Mouse (Mus musculus) liver, embryonic 13.5 days (tissue): ENCODE data around the gene Bag6. TPM values are rescaled to one million over a fixed set of nuclear protein-coding genes. Genes with fewer than 3 reads are reported as not detected.

Experiments
- ATAC-seq: fragments of 200-750 bp; cut with Nextera tagmentation; 2 replicates; pipeline ENCODE4 v1.8.0; 2017; ENCODE audit warnings: low read depth, mild to moderate bottlenecking, moderate number of reproducible peaks, moderate library complexity
- DNase-seq: peaks from one replicate; pipeline ENCODE4 v3.0.0; 2022
- H3K27ac ChIP-seq: fragments of 300-500 bp; sonication (generic); 2 replicates; pipeline ENCODE4 v1.5.1; 2015; ENCODE audit warnings: moderate library complexity, mild to moderate bottlenecking, inconsistent platforms
- H3K27me3 ChIP-seq: fragments of 300-500 bp; sonication (generic); 2 replicates; pipeline ENCODE4 v1.6.1; 2015; ENCODE audit warnings: mild to moderate bottlenecking, inconsistent platforms
- H3K36me3 ChIP-seq: fragments of 300-500 bp; sonication (generic); 2 replicates; pipeline ENCODE4 v1.6.1; 2015; ENCODE audit warnings: mild to moderate bottlenecking, inconsistent platforms
- H3K4me1 ChIP-seq: fragments of 300-500 bp; sonication (generic); replicated peaks from 2 replicates; pipeline ENCODE4 v1.6.1; 2015; ENCODE audit warnings: inconsistent platforms
- H3K4me2 ChIP-seq: fragments of 300-500 bp; sonication (generic); 2 replicates; pipeline ENCODE4 v1.6.1; 2015; ENCODE audit warnings: inconsistent platforms, mild to moderate bottlenecking, moderate library complexity
- H3K4me3 ChIP-seq: fragments of 300-500 bp; sonication (generic); replicated peaks from 2 replicates; pipeline ENCODE4 v1.5.1; 2015; ENCODE audit warnings: mild to moderate bottlenecking, inconsistent platforms
- H3K9ac ChIP-seq: fragments of 300-500 bp; sonication (generic); 2 replicates; pipeline ENCODE4 v1.6.1; 2015; ENCODE audit warnings: mild to moderate bottlenecking, inconsistent platforms
- H3K9me3 ChIP-seq: fragments of 300-500 bp; sonication (generic); replicated peaks from 2 replicates; pipeline ENCODE4 v1.6.1; 2016; ENCODE audit warnings: inconsistent platforms
- WGBS: fragments of 180-500 bp; shearing (Covaris S2); methylation state at CpG from one replicate; pipeline ENCODE4 v1.1.7; 2015; ENCODE audit not compliant: insufficient replicate concordance; 5-methylcytosine and 5-hydroxymethylcytosine counted together
- microRNA-seq: library from miRNA; unstranded; fragments of <30 nt; microRNA quantifications from one replicate; pipeline ENCODE4, GENCODE M21; 2016
- polyA plus RNA-seq: library from polyadenylated mRNA; unstranded; fragments of >200 nt; fragmentation: Nextera tagmentation; extraction: Ambion mirVana; gene quantifications from 2 replicates; pipeline ENCODE4 v1.2.1, GENCODE M21; 2015

The Bag6 gene
- polyA plus RNA-seq, 1 experiment from 2014 or later = 22.4 TPM

DNA sequence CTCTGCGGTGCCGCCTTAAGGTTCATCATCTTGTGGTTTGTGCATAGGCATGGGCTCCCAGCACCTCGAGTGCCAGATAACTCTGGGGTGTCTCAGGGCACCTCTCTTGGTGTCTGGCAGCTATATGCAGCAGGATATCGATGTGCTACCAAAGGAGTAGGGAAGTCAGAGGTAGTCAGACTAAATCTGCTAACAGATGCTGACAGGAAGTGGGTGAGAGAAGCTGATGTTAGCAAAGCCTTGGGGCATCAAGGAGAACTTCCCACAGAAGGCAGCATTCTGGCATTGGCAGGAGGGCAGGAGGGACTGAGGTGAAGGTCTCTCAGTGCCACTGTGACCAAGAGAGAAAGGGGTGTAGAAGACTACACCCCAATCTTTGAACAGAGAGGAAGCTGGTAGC, 55.1 kb downstream of the Bag6 start:
- Histone ChIP-seq H3K4me1 (peaks cover 44% of the 10 kb centered on the region), H3K9ac (no peak overlapping the region), H3K9me3 (no peaks in the 10 kb centered on the region), H3K36me3 (no peaks in the 10 kb centered on the region), H3K27ac (peak overlapping the region; percentile 76; the same call in 1 of the 2 replicates), H3K4me3 (no peak overlapping the region), H3K27me3 (peaks cover 14% of the 10 kb centered on the region), H3K4me2 (0 out of 2 replicates have a peak overlapping the region, but pooled peaks have one; percentile 28)
- DNase-seq (no peak), ATAC-seq (no peak)
- 11% methylated on average over 4 of the region's 4 CpGs for WGBS

- Histone ChIP-seq H3K4me1 (peaks cover 46% of the 10 kb centered on the region), H3K27ac (no peak overlapping the region), H3K4me3 (no peak overlapping the region), H3K9ac (no peak overlapping the region), H3K4me2 (no peak overlapping the region), H3K36me3 (no peaks in the 10 kb centered on the region), H3K27me3 (peaks cover 31% of the 10 kb centered on the region), H3K9me3 (no peaks in the 10 kb centered on the region)
- 53% methylated on average over 2 of the region's 2 CpGs for WGBS
- DNase-seq (no peak), ATAC-seq (no peak)
Measured at GRCm38 (mm10) chr17:35191723-35192122, 56.7 kb downstream of the Bag6 start.

GRCm38 (mm10) chr17:35192924-35193323, 57.9 kb downstream of the Bag6 start:
- WGBS = 49% methylated on average over 5 of the region's 5 CpGs
- ATAC-seq = no peak
- Histone ChIP-seq H3K4me2 (no peak overlapping the region), H3K27ac (0 out of 2 replicates have a peak overlapping the region, but pooled peaks have one; percentile 0), H3K27me3 (peaks cover 35% of the 10 kb centered on the region), H3K4me1 (peaks cover 45% of the 10 kb centered on the region), H3K4me3 (no peak overlapping the region), H3K9me3 (no peaks in the 10 kb centered on the region), H3K9ac (no peak overlapping the region), H3K36me3 (no peaks in the 10 kb centered on the region)
- DNase-seq = no peak

DNA sequence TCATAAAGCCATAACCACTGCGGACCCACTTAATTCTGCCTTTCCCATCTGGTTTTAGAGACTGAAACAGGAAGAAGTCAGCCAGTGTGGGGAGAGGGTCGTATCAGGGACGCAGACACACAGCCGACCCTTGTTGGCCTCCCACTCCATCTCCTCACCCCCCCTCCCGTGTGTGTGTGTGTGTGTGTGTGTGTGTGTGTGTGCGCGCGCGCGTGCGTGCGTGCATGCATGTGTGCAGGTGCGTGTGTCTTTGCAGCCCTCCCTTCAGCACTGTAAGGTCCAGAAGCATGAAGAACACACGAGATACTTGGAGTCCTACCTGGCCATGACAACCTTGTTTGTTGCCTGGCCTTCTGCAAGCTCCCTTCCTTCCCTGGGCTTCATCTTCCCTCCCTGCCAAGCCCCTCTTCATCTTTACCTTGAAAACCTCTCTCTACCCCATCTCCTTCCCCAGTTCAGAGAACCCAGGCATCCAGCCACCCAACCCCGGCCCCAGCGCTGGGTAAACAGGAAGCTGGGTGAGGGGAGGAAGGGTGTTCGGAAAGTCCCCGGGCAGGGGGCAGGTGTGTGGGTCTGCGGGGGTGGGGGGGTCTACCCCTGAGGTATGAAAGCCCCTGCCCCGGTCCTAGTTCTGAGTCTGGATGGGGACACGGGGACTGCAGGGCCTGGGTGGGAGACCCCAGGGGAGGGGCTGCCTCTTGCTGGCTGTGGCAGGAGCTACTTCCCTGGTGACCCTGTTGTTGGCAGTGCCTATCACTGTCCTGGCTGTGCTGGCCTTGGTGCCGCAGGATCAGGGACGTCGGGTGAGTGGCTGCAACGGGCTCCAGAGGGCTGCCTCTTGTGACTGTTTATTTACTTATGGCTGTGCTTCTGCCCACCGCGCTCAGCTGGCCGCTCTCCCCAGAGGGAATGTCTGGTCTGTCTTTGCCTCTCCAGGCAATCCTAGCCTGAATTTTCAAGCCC, 59.2 kb downstream of the Bag6 start, which contains the start of gene Ltb:
Ltb (plus strand) TSS at position 559 of the 963 bp plus-strand sequence.
- DNase-seq (no peak), ATAC-seq (0 out of 2 replicates have a peak, but pooled peaks have one; percentile 10)
- Histone ChIP-seq H3K9me3 (no peaks in the 10 kb centered on the region), H3K27me3 (peaks cover 42% of the 10 kb centered on the region), H3K4me1 (peaks cover 42% of the 10 kb centered on the region), H3K9ac (peak within 1 kb of the TSS; percentile 62), H3K27ac (no peak within 1 kb of the TSS), H3K4me2 (peak within 1 kb of the TSS; percentile 80), H3K4me3 (peak within 1 kb of the TSS; percentile 57), H3K36me3 (no peaks in the 10 kb centered on the region)
- 50% methylated on average over 28 of the region's 28 CpGs for WGBS

DNA sequence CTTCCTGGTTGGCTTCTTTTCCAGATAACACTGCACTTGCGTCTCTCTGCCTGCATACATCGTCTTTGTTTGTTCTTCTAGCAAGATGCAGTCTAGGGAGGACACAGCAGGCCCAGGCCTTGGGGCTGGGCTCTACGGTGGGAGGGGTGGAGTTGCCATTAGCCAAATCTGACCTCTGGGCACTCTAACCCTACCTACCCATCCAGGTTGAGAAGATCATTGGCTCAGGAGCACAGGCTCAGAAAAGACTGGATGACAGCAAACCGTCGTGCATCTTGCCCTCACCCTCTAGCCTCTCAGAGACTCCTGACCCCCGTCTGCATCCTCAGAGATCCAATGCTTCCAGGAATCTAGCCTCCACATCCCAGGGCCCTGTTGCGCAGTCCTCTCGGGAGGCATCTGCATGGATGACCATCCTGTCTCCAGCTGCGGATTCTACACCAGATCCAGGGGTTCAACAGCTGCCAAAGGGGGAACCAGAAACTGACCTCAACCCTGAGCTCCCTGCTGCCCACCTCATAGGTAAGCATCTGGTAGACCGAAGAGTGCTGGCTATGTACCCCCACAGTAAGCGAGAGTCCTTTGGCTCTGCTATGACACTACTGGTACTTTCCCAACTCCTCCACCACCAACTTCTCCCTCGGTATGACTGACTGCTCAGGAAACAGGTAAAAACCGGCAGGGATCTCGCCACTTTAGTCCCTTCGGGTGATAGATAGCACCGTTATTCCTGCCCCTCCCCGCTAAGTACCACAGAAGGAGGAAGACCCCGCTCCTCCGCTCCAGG, 60.1 kb downstream of the Bag6 start:
- Histone ChIP-seq H3K4me2 (peak overlapping the region; percentile 80), H3K36me3 (no peaks in the 10 kb centered on the region), H3K4me3 (peak overlapping the region; percentile 57), H3K27me3 (peaks cover 51% of the 10 kb centered on the region), H3K9ac (peak overlapping the region; percentile 62), H3K4me1 (peaks cover 34% of the 10 kb centered on the region), H3K27ac (no peak overlapping the region), H3K9me3 (no peaks in the 10 kb centered on the region)
- no peak for DNase-seq
- WGBS = 35% methylated on average over 19 of the region's 19 CpGs
- 0 out of 2 replicates have a peak, but pooled peaks have one; percentile 17 for ATAC-seq

DNA sequence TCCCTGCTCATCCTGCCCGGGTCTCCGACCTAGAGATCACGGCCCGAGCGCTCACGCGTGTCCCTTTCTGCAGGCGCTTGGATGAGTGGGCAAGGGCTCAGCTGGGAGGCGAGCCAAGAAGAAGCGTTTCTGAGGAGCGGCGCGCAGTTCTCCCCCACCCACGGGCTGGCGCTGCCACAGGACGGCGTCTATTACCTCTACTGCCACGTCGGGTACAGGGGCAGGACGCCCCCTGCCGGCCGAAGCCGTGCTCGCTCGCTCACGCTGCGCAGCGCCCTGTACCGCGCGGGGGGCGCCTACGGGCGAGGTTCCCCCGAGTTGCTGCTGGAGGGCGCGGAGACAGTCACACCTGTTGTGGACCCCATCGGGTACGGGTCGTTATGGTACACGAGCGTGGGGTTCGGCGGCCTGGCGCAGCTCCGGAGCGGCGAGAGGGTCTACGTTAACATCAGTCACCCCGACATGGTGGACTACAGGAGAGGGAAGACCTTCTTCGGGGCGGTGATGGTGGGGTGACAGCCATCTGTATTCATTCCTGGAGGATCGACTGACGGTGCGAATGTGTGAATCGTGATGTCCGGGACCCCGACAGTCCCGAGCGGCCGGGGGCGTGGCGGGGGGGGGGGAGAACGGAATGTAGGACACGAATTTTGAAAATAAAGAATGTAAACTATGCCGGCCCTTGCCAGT, 60.8 kb downstream of the Bag6 start:
- Histone ChIP-seq H3K9me3 (no peaks in the 10 kb centered on the region), H3K27ac (no peak overlapping the region), H3K9ac (peak overlapping the region; percentile 62), H3K27me3 (peaks cover 57% of the 10 kb centered on the region), H3K4me2 (peak overlapping the region; percentile 80), H3K4me1 (peaks cover 35% of the 10 kb centered on the region), H3K4me3 (peak overlapping the region; percentile 57), H3K36me3 (no peaks in the 10 kb centered on the region)
- DNase-seq (peak; percentile 66), ATAC-seq (peak; percentile 76)
- WGBS = 2% methylated on average over 66 of the region's 66 CpGs

DNA sequence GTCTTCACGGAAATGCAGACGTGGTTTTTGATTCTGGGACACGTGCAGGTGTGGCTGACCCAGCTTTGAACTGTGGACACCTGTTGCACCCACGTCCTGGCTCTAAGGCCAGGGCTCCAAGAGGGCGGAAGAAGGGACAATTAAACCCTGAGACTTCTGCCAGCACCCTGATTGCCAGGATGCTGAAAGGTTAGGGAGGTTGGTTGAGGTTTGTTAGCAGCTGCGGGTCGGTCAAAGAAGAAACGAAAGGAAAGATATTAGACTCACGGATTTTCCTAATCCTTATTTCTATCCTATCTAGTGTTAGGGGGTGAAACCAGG, 61.3 kb downstream of the Bag6 start:
- peak overlapping the region; percentile 62; the same call in 1 of the 2 replicates for H3K9ac ChIP-seq

More for the DNA sequence above, 61.3 kb downstream of the Bag6 start:
- Histone ChIP-seq H3K4me1 (peaks cover 39% of the 10 kb centered on the region), H3K4me2 (peak overlapping the region; percentile 80), H3K27ac (no peak overlapping the region), H3K27me3 (peaks cover 62% of the 10 kb centered on the region), H3K4me3 (peak overlapping the region; percentile 57), H3K9me3 (no peaks in the 10 kb centered on the region), H3K36me3 (no peaks in the 10 kb centered on the region)
- WGBS = 35% methylated on average over 9 of the region's 9 CpGs
- DNase-seq (no peak), ATAC-seq (no peak)

Small RNAs within 50 kb of the gene (microRNA-seq; reads per million reads assigned to microRNA genes)
- gene Mir6973a = not detected

Other genes with a start within 250 kb of the Bag6 start
- 11.1 and 11.7 TPM in 2 replicates for gene C2, start 236.9 kb upstream of the Bag6 start, polyA plus RNA-seq
- 16.8 and 17.7 TPM in 2 replicates for gene Ehmt2, start 236.7 kb upstream of the Bag6 start, polyA plus RNA-seq
- gene Slc44a4, start 220.7 kb upstream of the Bag6 start, polyA plus RNA-seq = 1.5 TPM in 2 replicates
- 14.2 and 15.2 TPM in 2 replicates for gene Neu1, start 203.9 kb upstream of the Bag6 start, polyA plus RNA-seq
- gene Hspa1b, start 175.9 kb upstream of the Bag6 start, polyA plus RNA-seq = 0.07 and 0.15 TPM in 2 replicates
- gene Gm20481, start 165.3 kb upstream of the Bag6 start, polyA plus RNA-seq = not detected in 2 replicates
- gene Hspa1a, start 163.0 kb upstream of the Bag6 start, polyA plus RNA-seq = 2.1 and 2.3 TPM in 2 replicates
- gene Hspa1l, start 162.5 kb upstream of the Bag6 start, polyA plus RNA-seq = 0.10 and 0.34 TPM in 2 replicates
- gene Lsm2, start 153.3 kb upstream of the Bag6 start, polyA plus RNA-seq = 163 and 178 TPM in 2 replicates
- gene Vars, start 134.2 kb upstream of the Bag6 start, polyA plus RNA-seq = 110 and 112 TPM in 2 replicates
- gene Vwa7, start 118.6 kb upstream of the Bag6 start, polyA plus RNA-seq = 0.08 TPM in 2 replicates
- 2.5 and 2.8 TPM in 2 replicates for gene Sapcd1, start 107.2 kb upstream of the Bag6 start, polyA plus RNA-seq
- 3.2 and 3.4 TPM in 2 replicates for gene Msh5, start 88.4 kb upstream of the Bag6 start, polyA plus RNA-seq
- 141 and 147 TPM in 2 replicates for gene Clic1, start 85.2 kb upstream of the Bag6 start, polyA plus RNA-seq
- gene Ddah2, start 76.1 kb upstream of the Bag6 start, polyA plus RNA-seq = 28.9 and 30.6 TPM in 2 replicates
- 0.25 and 0.31 TPM in 2 replicates for gene Ly6g6c, start 69.8 kb upstream of the Bag6 start, polyA plus RNA-seq
- gene Mpig6b, start 69.0 kb upstream of the Bag6 start, polyA plus RNA-seq = 4.1 and 5.2 TPM in 2 replicates
- gene Ly6g6e, start 58.3 kb upstream of the Bag6 start, polyA plus RNA-seq = 0.13 and 0.23 TPM in 2 replicates
- gene Ly6g6d, start 57.1 kb upstream of the Bag6 start, polyA plus RNA-seq = 0.35 and 0.47 TPM in 2 replicates
- 7.2 and 7.3 TPM in 2 replicates for gene Ly6g6f, start 49.6 kb upstream of the Bag6 start, polyA plus RNA-seq
- 51.0 and 54.9 TPM in 2 replicates for gene Abhd16a, start 45.9 kb upstream of the Bag6 start, polyA plus RNA-seq
- gene Ly6g5c, start 26.9 kb upstream of the Bag6 start, polyA plus RNA-seq = not detected in 2 replicates
- 0.21 and 0.28 TPM in 2 replicates for gene Ly6g5b, start 19.8 kb upstream of the Bag6 start, polyA plus RNA-seq
- gene Gpank1, start 13.7 kb upstream of the Bag6 start, polyA plus RNA-seq = 14.1 and 14.8 TPM in 2 replicates
- 176 and 182 TPM in 2 replicates for gene Csnk2b, start 13.1 kb upstream of the Bag6 start, polyA plus RNA-seq
- 3.1 and 3.6 TPM in 2 replicates for gene D17H6S53E, start 8.8 kb upstream of the Bag6 start, polyA plus RNA-seq
- gene Apom, start 3.1 kb upstream of the Bag6 start, polyA plus RNA-seq = 553 and 573 TPM in 2 replicates
- 45.1 and 51.5 TPM in 2 replicates for gene Prrc2a, start 29.7 kb downstream of the Bag6 start, polyA plus RNA-seq
- gene Aif1, start 40.9 kb downstream of the Bag6 start, polyA plus RNA-seq = 17.4 and 18.5 TPM in 2 replicates
- 21.6 and 29.0 TPM in 2 replicates for gene Lst1, start 53.3 kb downstream of the Bag6 start, polyA plus RNA-seq
- gene Ltb, start 59.3 kb downstream of the Bag6 start, polyA plus RNA-seq = 0.53 and 0.80 TPM in 2 replicates
- gene Tnf, start 66.8 kb downstream of the Bag6 start, polyA plus RNA-seq = 0.25 and 0.35 TPM in 2 replicates
- gene Lta, start 70.2 kb downstream of the Bag6 start, polyA plus RNA-seq = 0.07 and 0.10 TPM in 2 replicates
- 0.36 TPM in 1 of 2 replicates, not detected in the other for gene Gm16181, start 85.7 kb downstream of the Bag6 start, polyA plus RNA-seq
- gene Atp6v1g2, start 98.5 kb downstream of the Bag6 start, polyA plus RNA-seq = 0.76 and 1.3 TPM in 2 replicates
- gene Nfkbil1, start 100.6 kb downstream of the Bag6 start, polyA plus RNA-seq = 3.9 and 4.4 TPM in 2 replicates
- gene Ddx39b, start 106.6 kb downstream of the Bag6 start, polyA plus RNA-seq = 208 and 220 TPM in 2 replicates
- gene H2-D1, start 127.6 kb downstream of the Bag6 start, polyA plus RNA-seq = 74.5 and 77.7 TPM in 2 replicates
- gene H2-Q1, start 185.2 kb downstream of the Bag6 start, polyA plus RNA-seq = 1.0 and 1.4 TPM in 2 replicates
- gene H2-Q2, start 207.1 kb downstream of the Bag6 start, polyA plus RNA-seq = 0.68 and 0.90 TPM in 2 replicates
- 1.7 and 2.0 TPM in 2 replicates for gene H2-Q4, start 244.4 kb downstream of the Bag6 start, polyA plus RNA-seq